Mouse (Mus musculus) thymus, postnatal 14 days (tissue): Measurements from ENCODE around the gene Dnal1.

ENCODE experiments used
- DNase-seq: peaks from one replicate; pipeline ENCODE4 v3.0.0; 2021

The Dnal1 gene

DNA sequence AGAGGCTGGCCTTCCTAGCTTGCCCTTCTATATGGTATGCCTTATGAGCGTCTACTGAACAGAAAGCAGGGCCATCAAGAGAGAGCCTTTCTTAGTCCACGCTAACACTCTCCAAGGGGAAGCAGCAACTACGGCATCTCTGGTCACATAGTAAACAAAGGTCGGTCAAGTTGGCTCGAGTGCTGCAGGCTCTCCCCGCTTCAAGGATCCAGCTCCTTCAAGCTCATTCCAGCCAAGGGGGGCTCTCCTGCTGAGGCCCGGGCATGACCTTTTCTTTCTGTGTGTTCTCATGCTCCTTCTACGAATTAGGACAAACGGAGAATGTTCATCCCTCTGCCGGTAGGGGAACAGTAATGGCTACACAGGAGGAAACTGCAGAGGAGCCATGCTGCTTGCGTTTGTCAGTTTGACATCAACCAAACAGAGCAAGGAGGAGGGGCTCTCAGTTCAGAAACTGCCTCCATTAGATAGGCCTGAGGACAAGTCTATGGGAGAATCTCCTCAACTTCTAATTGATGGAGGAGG is 49.5 kb downstream of the Dnal1 start:
- no peak for DNase-seq

DNA sequence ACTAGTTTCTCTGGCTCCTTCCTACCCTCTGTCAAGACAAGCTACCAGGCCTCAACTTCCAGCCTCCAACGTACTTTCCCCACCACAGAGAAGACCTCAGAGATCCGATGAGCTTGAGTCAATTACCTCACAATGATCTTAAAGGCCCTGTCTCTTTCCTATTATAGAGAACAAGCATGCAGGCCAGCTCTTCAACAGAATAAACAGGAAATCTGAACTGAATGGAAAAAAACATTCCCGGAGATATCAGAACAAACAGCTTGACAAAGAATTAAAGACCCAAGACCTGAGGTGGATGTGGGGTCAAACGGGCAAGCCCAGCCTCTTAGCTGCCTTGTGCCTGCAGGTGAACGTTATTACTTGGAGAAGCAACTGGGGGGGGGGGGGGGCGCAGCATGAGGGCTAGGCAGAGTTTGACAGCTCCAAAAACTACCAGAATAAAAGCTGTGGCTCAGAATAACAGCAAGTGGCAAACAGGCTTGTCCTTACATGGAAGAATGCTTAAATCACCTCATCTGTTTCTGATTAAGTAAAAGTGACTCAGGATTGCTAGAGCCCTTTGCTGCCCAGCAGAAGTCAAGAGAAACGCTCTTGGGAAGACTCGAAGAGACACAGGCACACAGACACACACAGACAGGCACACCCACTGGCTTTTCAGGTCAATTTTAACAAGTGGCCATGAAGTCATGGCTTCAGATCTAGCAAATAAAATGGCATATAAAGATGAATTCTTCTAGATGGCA is 51.6 kb downstream of the Dnal1 start:
- no peak for DNase-seq

DNA sequence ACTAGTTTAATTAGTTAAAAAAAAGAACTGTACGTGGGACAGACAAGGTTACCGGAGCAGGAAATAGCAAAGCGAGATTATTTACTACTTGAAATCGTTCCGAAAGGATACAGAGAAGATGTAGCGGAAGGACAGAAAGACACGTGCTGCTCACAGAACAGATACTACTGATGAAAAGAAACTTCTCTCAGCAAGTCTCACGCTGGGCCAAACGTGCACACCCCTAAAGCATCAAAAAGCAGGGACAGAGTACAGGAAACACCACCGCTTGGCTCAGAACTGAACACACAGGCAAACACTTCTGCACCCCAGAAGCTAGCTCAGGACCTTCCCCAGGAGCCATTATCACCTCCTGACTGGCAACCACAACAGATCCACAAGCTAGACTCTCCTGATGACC is 56.4 kb downstream of the Dnal1 start:
- DNase-seq, result no peak

DNA sequence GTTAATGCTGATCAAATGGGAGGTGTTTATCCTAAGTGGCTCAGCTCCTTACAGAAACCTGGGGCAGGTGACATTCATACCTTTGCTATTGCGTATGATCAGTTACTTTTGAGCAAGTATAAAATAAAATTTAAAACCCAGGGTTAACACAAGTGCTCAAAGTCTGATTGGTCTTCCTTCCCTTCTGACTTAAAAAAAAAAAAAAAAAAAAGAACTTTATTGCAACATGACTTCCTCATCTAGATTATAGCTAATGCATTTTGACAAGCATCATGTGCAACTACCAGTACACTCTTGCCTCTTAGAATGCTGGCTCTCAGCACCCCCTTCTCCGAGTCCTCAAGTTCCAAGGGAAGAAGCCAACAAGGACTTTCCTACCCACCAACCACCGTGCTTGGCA is 58.0 kb downstream of the Dnal1 start:
- DNase-seq, result no peak

DNA sequence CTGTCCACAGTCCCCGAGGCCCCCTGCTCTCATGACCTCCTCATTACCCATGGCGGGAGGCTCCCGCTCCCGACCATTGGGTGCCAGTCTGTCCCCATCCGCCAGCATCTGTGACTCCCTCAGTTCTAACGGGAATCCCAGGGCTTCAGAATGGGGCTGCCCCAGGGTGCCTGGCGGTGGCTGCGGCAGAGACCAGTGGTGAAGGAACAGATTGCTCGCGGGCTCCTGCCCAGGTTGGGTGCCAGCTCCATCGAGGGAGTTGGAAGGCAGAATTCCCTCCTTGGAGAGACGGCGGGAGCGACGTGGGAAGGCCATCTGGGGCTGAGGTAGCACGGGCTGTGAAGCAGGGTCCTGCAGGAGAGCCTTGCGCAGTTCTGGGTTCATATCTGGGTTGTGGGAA is 58.7 kb downstream of the Dnal1 start:
- no peak for DNase-seq

DNA sequence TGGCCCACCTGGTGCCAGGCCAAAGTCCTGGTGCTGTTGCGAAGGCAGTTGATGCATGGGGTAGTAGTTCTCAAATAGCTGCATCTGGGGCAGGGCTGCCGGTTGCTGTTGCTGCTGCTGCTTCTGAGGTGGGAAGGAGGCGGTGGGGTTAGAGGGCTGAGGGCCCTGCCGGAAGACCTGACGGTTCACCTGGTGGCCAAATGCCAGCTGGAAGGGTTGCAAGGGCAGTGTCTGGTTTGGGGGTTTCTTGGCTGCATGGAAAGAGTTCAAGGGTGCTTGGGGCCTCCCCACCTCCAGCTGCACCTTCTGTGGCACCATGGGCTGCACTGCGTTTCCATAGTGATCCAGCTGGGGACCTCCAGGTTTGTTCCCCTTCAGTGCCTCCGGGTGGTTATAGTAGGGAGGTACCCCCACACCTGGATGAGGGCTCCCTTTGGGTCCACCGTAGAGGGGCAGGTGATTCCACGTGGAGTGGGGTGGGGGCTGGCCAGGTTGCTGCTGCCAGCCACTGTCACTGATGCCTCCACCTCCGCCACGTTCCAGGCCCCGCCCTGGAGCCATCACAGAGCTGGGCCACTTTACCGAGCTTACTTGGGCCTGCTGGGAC is 59.2 kb downstream of the Dnal1 start:
- no peak for DNase-seq

DNA sequence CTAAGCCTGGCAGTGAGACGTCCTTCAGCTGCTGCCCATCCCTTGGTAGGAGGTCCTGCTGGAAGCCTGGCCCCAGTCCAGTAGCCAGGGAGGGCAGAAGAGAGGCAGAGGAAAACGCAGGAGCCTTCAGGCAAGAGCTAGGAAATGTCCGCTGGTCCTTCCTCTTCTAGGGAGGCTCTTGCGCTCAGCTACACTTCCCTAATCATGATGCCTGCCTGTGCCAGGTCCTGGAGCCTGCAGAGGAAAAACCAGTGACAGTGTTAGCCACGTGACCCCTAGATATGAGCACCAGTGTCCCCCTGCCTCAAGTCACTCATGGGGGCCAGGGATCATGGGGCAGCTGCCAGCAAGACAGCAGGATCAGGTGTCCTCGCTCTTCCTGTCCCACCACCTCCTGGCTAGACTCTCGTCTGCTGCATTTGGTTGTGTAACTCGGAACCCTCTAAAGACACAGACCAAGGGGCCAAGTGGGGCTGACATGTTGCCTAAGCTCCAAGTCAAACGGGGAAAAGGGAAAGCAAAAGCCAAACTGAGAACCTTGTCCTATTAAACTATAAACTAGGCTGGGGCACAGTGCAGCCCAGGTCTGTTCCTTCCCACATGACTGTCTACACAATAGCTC is 60.1 kb downstream of the Dnal1 start:
- no peak for DNase-seq

DNA sequence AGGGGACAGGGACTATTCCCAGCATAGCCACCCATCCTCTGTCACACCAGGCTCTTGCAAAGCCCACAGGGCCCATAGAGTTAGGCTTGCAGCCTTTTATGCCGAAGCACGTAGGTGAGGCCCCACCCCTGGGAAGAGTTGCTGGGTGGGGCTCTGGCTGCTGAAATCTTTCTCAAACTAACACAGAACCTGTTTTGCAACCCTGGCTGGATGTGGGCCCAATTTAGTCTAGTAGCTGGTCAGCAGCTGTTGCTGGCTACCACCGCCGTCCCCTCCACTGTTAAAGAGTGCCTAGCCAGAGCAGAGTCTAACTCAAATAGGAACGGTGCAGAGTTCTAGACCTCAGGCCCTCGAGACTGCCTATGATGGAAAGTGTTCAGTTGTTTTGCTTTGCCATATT is 60.7 kb downstream of the Dnal1 start:
- no peak for DNase-seq

DNA sequence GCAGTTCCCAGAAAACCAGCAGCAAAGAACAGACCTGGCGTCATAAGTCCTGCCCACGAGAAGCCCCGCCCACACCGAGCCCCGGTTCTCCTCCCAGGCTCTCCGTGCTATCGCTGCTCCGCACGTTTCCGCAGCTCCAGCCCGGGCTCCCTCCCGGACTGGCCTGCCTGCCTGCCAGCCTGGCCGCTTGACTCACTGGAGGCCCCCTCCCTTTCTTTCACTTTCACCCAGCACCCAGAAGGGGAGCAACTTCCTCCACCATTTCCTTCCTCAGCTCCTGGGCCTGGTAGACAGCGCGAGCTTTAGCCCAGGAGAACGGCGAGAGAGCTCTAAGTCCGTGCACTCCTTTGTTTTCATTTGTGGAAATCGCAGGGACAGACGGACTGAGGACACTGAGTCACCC is 61.5 kb downstream of the Dnal1 start:
- peak; percentile 85 for DNase-seq

DNA sequence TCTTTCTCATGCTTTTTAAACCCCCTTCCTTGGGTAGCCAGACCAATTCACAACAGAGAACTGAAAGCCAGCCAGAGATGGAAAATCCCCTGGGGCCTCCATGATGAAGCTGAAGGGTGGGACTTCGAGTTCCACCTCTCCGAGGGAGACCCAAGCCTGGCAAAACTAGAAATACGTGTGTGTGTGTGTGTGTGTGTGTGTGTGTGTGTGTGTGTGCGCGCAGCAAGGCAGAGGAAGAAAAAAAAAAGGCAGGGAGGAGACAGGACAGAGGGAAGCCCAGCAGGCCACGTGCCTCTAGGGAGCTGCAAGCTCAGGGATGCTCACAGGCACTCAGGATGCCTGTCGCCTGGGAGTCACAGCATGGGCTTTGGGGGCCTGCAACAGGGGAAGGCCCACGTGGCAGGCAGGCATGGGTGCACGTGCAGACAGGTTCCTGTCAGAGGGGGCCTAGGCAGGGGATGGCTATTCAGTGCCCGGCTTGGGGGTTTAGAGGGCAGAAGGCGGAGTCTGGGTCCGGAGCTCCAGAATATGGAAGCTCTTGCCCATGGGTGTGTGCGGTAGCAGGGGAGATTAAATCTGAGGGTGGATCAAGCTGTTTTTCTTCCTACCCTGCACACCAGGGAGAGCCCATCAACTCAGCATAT is 62.1 kb downstream of the Dnal1 start:
- DNase-seq, result peak; percentile 70

DNA sequence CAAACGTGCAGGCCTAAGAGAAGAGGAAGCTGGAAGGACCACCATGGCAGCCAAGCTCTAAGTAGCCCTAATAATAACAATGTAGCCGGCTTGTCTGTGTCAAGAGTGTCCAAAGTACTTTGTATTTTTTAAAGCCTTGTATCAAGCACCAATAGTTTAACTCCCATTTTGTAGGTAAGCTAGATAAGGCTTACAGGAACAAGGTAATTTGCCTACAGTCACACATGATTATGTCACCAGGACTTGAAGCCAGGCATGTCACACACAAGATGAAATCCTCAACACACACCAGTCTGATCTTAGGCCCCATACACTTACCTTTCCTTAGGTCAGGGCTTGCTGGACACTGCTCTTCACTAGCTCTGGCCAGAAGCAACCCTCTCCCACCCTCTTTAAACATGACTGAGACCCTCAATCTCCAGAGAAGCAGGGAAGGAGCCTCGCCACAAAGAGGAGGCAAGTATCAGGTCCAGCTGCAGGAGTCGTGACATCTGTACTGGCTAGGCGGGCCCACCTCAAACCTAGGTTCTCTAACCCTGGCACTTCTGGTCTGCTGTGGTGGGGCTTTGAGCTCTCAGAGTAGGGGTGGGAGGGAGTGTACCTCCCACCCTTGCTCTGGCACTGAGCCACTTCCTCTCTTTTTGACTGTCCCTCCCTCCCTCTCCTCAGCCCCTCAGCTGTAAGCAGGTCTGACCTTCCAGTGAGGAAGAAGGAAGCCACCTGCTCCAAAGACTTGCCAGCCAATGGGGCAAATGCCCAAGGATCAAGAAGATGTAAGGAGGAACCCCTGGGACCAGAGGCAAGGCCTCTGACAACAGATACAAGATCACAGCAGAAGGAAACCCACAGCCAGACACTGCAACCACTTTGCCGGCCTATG is 63.0 kb downstream of the Dnal1 start:
- DNase-seq, result peak; percentile 70

DNA sequence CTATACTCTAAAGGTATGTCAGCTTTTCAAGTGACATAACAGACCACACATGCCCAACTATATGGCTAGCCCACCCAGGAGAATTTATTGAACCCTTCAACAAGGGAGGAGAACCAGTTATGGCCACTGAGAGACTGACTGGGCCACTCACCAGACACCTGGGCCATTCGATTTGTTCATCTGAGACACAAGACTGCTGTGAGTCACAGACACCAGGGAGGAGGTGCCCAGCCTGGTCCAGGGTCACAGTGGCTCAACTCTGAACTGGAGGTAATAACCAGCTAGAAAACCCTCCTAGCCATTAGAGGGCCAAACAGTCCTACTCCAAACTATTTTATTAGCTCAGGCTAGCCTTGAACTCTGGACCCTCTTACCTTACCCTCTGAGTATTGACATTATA is 63.9 kb downstream of the Dnal1 start:
- no peak for DNase-seq

DNA sequence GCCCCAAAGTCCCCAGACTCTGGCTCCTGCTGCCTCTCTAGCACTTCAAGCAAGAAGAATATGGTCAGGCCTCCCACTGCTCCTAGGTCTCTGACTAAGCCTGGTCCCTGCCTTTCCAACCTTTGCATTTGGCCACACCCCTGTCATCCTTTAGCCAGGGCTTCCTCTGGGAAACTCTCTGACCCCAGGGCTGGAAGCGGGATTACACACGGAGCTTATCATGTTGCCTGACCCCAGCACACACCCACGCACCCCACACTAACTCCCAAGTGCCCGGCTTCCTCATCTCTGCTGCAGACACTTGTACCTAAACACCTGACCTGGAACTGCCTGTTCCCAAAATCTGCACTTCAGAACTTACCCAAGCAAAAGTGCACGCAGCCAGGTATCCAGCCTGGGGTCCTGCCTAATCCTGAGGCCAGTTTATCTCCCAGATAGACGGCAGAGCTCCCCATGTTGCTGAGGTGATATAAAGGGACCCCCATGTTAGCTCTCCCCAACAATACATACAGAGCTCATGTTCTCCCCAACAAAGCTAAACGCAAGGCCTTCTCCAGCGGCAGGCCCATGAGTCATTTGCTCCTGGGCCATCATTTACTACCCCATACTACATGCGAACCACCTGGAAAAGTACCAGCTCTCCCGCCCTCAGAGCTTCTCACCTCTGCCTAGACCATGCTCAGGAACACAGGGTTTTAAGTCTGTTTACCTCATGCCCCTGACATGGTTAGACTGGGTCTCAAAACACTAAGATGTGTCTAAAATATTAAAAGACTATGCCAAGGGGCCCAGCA is 64.7 kb downstream of the Dnal1 start:
- no peak for DNase-seq

DNA sequence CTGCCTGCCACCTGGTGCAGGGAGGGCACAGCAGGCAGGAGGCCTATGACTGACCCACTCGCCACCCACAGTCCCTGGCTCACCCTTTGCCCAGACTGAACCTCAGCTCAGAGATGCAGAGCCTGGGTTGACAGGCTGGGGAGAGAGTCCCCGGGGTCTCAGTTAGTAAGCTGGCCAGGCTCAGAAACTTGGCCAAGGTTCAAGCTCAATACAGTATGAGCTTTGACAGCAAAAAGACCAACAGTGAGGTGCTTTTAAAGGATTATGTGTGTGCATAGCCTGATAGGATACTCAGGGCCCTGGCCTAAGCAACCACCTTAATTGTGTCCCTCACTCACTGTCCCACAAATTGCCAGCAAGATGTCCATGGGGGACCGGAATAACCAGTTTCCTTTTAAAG is 65.9 kb downstream of the Dnal1 start:
- no peak for DNase-seq

DNA sequence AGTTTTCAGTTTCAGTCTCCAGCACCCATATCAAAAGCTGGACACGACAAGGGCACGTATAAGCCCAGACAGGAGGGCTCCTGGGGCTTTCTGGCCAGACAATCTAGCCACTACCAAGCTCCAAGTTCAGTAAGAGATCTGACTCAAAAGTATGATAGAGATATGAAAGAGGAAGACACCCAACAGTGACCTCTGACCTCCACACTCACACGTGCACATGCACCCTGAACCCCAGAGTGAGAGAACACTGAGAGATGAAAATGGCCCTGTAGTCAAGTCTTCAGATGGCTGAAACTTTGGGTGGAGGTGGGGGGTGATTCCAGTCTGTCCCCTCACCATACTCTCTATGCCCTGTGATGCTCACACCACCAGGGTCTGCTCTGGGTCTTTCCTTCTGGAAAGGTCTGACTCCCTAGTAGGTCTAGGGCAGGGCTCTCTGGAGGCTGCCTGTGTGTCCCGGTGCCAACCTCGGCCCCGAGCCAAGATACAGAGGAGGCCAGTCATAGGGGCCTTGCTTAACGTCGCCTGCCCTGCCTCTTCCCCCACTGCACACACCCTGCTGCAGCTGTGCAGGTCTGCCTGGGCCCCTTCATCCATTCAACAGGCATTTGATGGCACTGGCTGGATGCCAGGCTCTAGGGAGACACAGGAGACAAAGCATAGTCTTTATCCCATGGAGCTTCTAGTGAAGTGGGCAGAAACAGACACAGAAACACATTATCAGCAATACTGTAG is 66.7 kb downstream of the Dnal1 start:
- DNase-seq, result no peak

DNA sequence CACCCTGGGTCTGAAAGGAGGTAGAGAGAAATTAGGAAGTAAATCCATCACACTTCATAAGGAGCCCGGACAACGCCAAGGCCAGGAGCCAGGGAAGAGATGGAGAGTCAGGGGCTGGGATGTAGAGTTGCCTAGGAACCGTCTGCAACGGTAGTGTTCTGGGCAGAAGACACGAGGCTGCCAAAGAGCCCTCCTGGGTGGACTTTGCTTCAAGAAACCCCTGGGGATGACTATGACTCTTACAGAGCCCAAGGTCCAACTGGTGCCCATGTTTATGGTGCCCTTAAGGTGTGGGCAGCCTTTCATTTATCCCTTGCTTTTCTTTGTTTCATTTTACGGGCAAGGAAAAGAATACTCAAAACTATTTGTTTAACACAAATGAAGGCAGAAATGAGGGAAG is 67.8 kb downstream of the Dnal1 start:
- no peak for DNase-seq

DNA sequence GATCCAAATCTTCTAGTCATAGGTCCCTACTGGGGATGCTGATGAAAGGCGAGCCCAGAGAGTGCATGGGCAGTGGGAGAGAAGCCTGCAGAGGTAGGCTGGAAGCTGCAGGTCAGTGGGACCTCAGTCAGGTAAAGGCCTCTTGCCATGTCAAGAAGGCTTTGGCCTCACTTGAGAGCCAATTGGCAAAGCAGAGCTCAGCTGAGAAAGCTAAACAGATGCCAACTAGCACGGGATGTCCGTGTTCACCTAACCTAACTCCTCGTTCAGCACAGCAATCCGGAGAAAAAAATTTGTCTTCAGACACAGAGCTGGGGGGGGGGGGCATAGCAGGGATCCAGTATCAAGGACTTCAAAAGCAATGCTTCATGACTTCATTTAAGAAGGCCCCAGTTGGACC is 70.8 kb downstream of the Dnal1 start:
- DNase-seq, result no peak

DNA sequence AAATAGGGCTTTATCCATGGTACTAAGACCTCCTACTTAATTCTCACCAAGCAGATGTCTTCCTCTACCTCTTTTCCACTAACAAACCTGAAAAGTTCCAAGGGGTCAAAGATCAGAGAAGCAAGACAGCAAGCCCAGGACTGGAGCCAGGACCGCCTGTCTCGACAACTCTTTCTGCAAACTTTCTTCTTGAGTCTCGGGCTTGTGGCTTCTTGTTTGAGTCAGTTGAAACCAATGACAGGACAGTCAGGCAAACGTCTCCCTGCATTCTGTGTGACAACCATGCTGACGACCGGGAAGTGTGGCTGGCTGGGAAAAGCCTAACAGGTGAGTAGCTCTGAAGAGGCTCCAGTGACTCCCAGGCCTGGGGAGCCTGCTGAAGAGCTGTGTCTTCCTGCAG is 71.4 kb downstream of the Dnal1 start:
- no peak for DNase-seq

DNA sequence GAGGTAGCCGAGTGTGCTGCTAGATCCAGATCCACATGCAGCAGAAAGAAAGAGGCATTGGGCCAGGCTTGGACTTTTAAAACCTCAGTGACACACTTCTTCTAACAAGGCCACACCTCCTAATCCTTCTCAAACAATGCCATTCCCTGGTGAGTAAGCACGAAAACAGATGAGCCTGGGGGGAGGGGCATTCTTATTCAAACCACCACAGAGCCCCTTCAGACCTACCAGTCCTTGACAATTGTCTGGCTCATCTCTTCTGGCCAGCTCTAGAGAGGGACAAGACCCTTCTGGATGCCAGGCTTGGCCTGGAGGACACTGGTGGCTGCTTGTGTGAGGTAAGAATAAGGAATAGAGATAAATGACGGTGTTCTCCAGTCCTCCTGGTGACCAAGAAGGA is 72.4 kb downstream of the Dnal1 start:
- no peak for DNase-seq

DNA sequence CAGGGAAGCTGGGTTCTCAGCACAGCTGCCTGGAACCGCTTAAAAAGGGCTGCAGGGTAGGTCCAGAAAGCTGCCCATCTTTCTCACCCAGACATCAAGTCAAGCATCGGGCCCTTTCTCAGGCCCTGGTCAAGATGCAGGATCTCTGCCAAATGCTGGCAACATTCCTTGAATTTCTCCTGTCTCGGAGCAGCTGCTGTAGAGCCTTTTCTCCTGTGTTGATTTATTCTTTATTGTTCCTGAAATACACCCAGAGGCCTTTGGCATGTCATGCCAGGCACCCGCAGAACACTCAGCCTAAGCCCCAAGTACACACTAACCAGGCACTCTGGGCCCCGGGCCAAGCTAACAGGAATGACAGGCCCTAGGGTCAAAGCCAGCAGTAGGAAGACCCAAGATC is 72.8 kb downstream of the Dnal1 start:
- DNase-seq, result no peak
